ENCODE assay signal across 19 mouse cellular contexts in the genomic region with DNA sequence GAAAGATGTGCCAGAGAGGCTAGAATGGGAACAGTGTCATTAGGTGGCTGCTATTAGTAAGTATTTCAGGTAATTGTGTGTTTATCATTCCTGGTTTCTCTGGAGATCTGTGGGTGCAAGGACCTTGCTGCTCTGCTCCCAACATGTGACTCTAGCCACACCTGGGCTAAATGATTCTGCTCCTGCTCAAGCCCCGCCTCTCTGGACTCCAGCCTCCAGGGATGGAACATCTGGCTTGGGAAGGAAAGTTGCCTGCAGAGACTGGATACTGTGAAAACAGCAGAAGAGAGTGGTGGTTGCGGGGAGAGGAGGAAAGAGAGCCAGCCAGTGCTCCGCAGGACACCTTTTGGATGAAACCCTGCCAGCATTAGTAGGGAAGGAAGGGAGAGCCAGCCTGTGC.
"Had no signal": no experiment of that assay in that cellular context is flagged by ENCODE, and none has a peak within 500 bp of the region (broad histone marks: within the 10 kb centered on the region; RNA-seq: fewer than 3 reads in every experiment).

No protein-coding gene starts in this region.

- H3K27me3 ChIP-seq: midbrain, embryonic 12.5 days; neural tube, embryonic 13.5 days; neural tube, embryonic 15.5 days; stomach, embryonic 15.5 days had no signal

- H3K4me2 ChIP-seq: lung, embryonic 14.5 days; midbrain, embryonic 12.5 days; neural tube, embryonic 13.5 days; neural tube, embryonic 15.5 days; stomach, embryonic 15.5 days had no signal

- H3K36me3 ChIP-seq: midbrain, embryonic 10.5 days; midbrain, embryonic 12.5 days; neural tube, embryonic 13.5 days; neural tube, embryonic 15.5 days; stomach, embryonic 15.5 days had no signal

- ATAC-seq: midbrain, embryonic 16.5 days had no signal

- H3K4me1 ChIP-seq: midbrain, embryonic 10.5 days; neural tube, embryonic 13.5 days had no signal

- H3K9me3 ChIP-seq: midbrain, embryonic 10.5 days; midbrain, embryonic 12.5 days; neural tube, embryonic 13.5 days; neural tube, embryonic 15.5 days; stomach, embryonic 15.5 days had no signal

- H3K27ac ChIP-seq: midbrain, embryonic 10.5 days; midbrain, embryonic 12.5 days; neural tube, embryonic 13.5 days; neural tube, embryonic 15.5 days; stomach, embryonic 15.5 days; stomach, postnatal 0 days had no signal

- H3K4me3 ChIP-seq: midbrain, embryonic 10.5 days; midbrain, embryonic 12.5 days; myocyte; neural tube, embryonic 13.5 days; neural tube, embryonic 15.5 days; stomach, embryonic 15.5 days had no signal

- DNase-seq: lung, adult 18-20 months; lung, embryonic 14.5 days; lung, postnatal 10 days; lung, postnatal 4 days; midbrain, embryonic 14.5 days; right cerebral cortex, adult 18-20 months; right cerebral cortex, postnatal 25 days; right cerebral cortex, postnatal 4 days; thymus, adult 2 months; thymus, postnatal 25 days; thymus, postnatal 4 days had no signal

- H3K9ac ChIP-seq: lung, embryonic 14.5 days; midbrain, embryonic 12.5 days; neural tube, embryonic 13.5 days; neural tube, embryonic 15.5 days; stomach, embryonic 15.5 days had no signal
